Mouse (Mus musculus) heart, embryonic 11.5 days (tissue): Measurements from ENCODE around the gene Lyst. TPM values are rescaled to one million over a fixed set of nuclear protein-coding genes. Genes with fewer than 3 reads are reported as not detected.
"Not testable (repeated sequence)": the region's sequence is repeated elsewhere in the genome, so short reads cannot be mapped to it uniquely, and the experiment has no call there.

Experiments used
- ATAC-seq: fragments of 200-750 bp; cut with Nextera tagmentation; replicated peaks from 2 replicates; pipeline ENCODE4 v1.8.0; 2017; ENCODE audit warnings: moderate library complexity; ENCODE audit not compliant: insufficient number of reproducible peaks, low FRiP score, low TSS enrichment
- H3K27ac ChIP-seq: fragments of 300-500 bp; sonication (generic); 2 replicates; pipeline ENCODE4 v1.5.1; 2014; ENCODE audit warnings: mild to moderate bottlenecking, low read depth, low read length
- H3K27me3 ChIP-seq: fragments of 300-500 bp; sonication (generic); 2 replicates; pipeline ENCODE4 v1.6.1; 2014; ENCODE audit warnings: mild to moderate bottlenecking, low read length, mixed read lengths; ENCODE audit not compliant: control insufficient read depth, insufficient read depth
- H3K36me3 ChIP-seq: fragments of 300-500 bp; sonication (generic); 2 replicates; pipeline ENCODE4 v1.6.1; 2014; ENCODE audit warnings: mild to moderate bottlenecking, low read length, moderate library complexity, mixed read lengths; ENCODE audit not compliant: control insufficient read depth, insufficient read depth
- H3K4me1 ChIP-seq: fragments of 300-500 bp; sonication (generic); 2 replicates; pipeline ENCODE4 v1.6.1; 2014; ENCODE audit warnings: low read length; ENCODE audit not compliant: control insufficient read depth, insufficient read depth
- H3K4me2 ChIP-seq: fragments of 300-500 bp; sonication (generic); 2 replicates; pipeline ENCODE4 v1.6.1; 2014; ENCODE audit warnings: mild to moderate bottlenecking, moderate library complexity
- H3K4me3 ChIP-seq: fragments of 300-500 bp; sonication (generic); 2 replicates; pipeline ENCODE4 v1.5.1; 2014; ENCODE audit warnings: low read depth, low read length
- H3K9ac ChIP-seq: fragments of 300-500 bp; sonication (generic); 2 replicates; pipeline ENCODE4 v1.6.1; 2014; ENCODE audit warnings: mild to moderate bottlenecking, low read depth, low read length, moderate library complexity
- H3K9me3 ChIP-seq: fragments of 300-500 bp; sonication (generic); replicated peaks from 2 replicates; pipeline ENCODE4 v1.6.1; 2016; ENCODE audit warnings: low read length; ENCODE audit not compliant: control insufficient read depth
- WGBS: fragments of 180-500 bp; shearing (Covaris S2); extraction: QIAGEN DNeasy Blood & Tissue Kit; methylation state at CpG from one replicate; pipeline ENCODE4 v1.1.7; 2014; ENCODE audit not compliant: insufficient replicate concordance; 5-methylcytosine and 5-hydroxymethylcytosine counted together
- polyA plus RNA-seq: library from polyadenylated mRNA; unstranded; fragments of >200 nt; fragmentation: Nextera tagmentation; extraction: Ambion mirVana; gene quantifications from 2 replicates; pipeline ENCODE4 v1.2.1, GENCODE M21; 2014

The Lyst gene
- polyA plus RNA-seq, 1 experiment from 2014 or later: 3.9 TPM

- H3K9ac ChIP-seq: no peak overlapping the region
- no peak for ATAC-seq
- no peak overlapping the region for H3K4me3 ChIP-seq
- no peaks in the 10 kb centered on the region for H3K9me3 ChIP-seq
- WGBS: 64% methylated on average over 3 of the region's 3 CpGs
- no peaks in the 10 kb centered on the region for H3K4me1 ChIP-seq
- H3K27ac ChIP-seq: no peak overlapping the region
- 0 out of 2 replicates have a peak, but pooled peaks cover 2% of the 10 kb centered on the region for H3K36me3 ChIP-seq
- H3K4me2 ChIP-seq: no peak overlapping the region
- H3K27me3 ChIP-seq: no peaks in the 10 kb centered on the region
Measured at GRCm38 (mm10) chr13:13637577-13637976, 47.4 kb downstream of the Lyst start.

GRCm38 (mm10) chr13:13637981-13638380 is 47.8 kb downstream of the Lyst start:
- Histone ChIP-seq H3K4me3 (no peak overlapping the region), H3K4me2 (no peak overlapping the region), H3K9me3 (no peaks in the 10 kb centered on the region), H3K9ac (no peak overlapping the region), H3K4me1 (no peaks in the 10 kb centered on the region), H3K36me3 (0 out of 2 replicates have a peak, but pooled peaks cover 2% of the 10 kb centered on the region), H3K27ac (no peak overlapping the region), H3K27me3 (no peaks in the 10 kb centered on the region)
- no peak for ATAC-seq
- 69% methylated on average over 6 of the region's 6 CpGs for WGBS

GRCm38 (mm10) chr13:13638725-13639124 is 48.5 kb downstream of the Lyst start:
- H3K27ac ChIP-seq: no peak overlapping the region
- H3K9me3 ChIP-seq: no peaks in the 10 kb centered on the region
- WGBS: 77% methylated on average over 4 of the region's 4 CpGs
- ATAC-seq: no peak
- H3K9ac ChIP-seq: no peak overlapping the region
- no peak overlapping the region for H3K4me3 ChIP-seq
- H3K36me3 ChIP-seq: 0 out of 2 replicates have a peak, but pooled peaks cover 2% of the 10 kb centered on the region
- no peak overlapping the region for H3K4me2 ChIP-seq
- no peaks in the 10 kb centered on the region for H3K4me1 ChIP-seq
- no peaks in the 10 kb centered on the region for H3K27me3 ChIP-seq

- Histone ChIP-seq H3K9ac (no peak overlapping the region), H3K27ac (no peak overlapping the region), H3K36me3 (peaks cover 4% of the 10 kb centered on the region; the same call in 1 of the 2 replicates), H3K9me3 (no peaks in the 10 kb centered on the region), H3K4me3 (no peak overlapping the region), H3K4me2 (no peak overlapping the region), H3K27me3 (no peaks in the 10 kb centered on the region), H3K4me1 (no peaks in the 10 kb centered on the region)
- ATAC-seq: no peak
- WGBS: 84% methylated on average over 3 of the region's 3 CpGs
Measured at GRCm38 (mm10) chr13:13647296-13647695, 57.1 kb downstream of the Lyst start.

- H3K9ac ChIP-seq: no peak overlapping the region
- no peak overlapping the region for H3K27ac ChIP-seq
- H3K9me3 ChIP-seq: no peaks in the 10 kb centered on the region
- H3K36me3 ChIP-seq: no peaks in the 10 kb centered on the region; the same call in 1 of the 2 replicates
- H3K27me3 ChIP-seq: no peaks in the 10 kb centered on the region
- H3K4me1 ChIP-seq: no peaks in the 10 kb centered on the region
- ATAC-seq: no peak
- H3K4me2 ChIP-seq: no peak overlapping the region
- no peak overlapping the region for H3K4me3 ChIP-seq
- WGBS: 91% methylated on average over 3 of the region's 3 CpGs
Measured at GRCm38 (mm10) chr13:13655453-13655852, 65.3 kb downstream of the Lyst start.

- not testable (repeated sequence) for H3K4me1 ChIP-seq, H3K27me3 ChIP-seq, H3K36me3 ChIP-seq, H3K9me3 ChIP-seq, H3K9ac ChIP-seq, H3K4me2 ChIP-seq, H3K4me3 ChIP-seq, ATAC-seq, H3K27ac ChIP-seq
- WGBS: 78% methylated on average over 2 of the region's 2 CpGs
Measured at GRCm38 (mm10) chr13:13666103-13666502, 75.9 kb downstream of the Lyst start.

GRCm38 (mm10) chr13:13670669-13671068 is 80.5 kb downstream of the Lyst start:
- no peaks in the 10 kb centered on the region for H3K9me3 ChIP-seq
- no peak overlapping the region for H3K4me3 ChIP-seq
- no peak overlapping the region for H3K27ac ChIP-seq
- ATAC-seq: no peak
- WGBS: 54% methylated on average over 5 of the region's 5 CpGs
- H3K4me2 ChIP-seq: no peak overlapping the region
- H3K4me1 ChIP-seq: no peaks in the 10 kb centered on the region; the same call in 1 of the 2 replicates
- H3K36me3 ChIP-seq: no peaks in the 10 kb centered on the region; the same call in 1 of the 2 replicates
- no peak overlapping the region for H3K9ac ChIP-seq
- H3K27me3 ChIP-seq: no peaks in the 10 kb centered on the region

- no peaks in the 10 kb centered on the region; the same call in 1 of the 2 replicates for H3K4me1 ChIP-seq
Measured at GRCm38 (mm10) chr13:13671585-13672328, 81.6 kb downstream of the Lyst start.

More at GRCm38 (mm10) chr13:13671585-13672328, 81.6 kb downstream of the Lyst start:
- no peaks in the 10 kb centered on the region for H3K27me3 ChIP-seq
- H3K36me3 ChIP-seq: no peaks in the 10 kb centered on the region; the same call in 1 of the 2 replicates
- no peak overlapping the region for H3K27ac ChIP-seq
- H3K9me3 ChIP-seq: no peaks in the 10 kb centered on the region
- no peak overlapping the region for H3K4me3 ChIP-seq
- H3K9ac ChIP-seq: no peak overlapping the region
- ATAC-seq: no peak
- no peak overlapping the region for H3K4me2 ChIP-seq
- 67% methylated on average over 6 of the region's 6 CpGs for WGBS
